Mouse (Mus musculus) erythroblast, adult 5-6 weeks (primary cell): ENCODE measurements around the gene Mia2. TPM values are rescaled to one million over a fixed set of nuclear protein-coding genes. Genes with fewer than 3 reads are reported as not detected.
"Not testable (repeated sequence)": the region's sequence is repeated elsewhere in the genome, so short reads cannot be mapped to it uniquely, and the experiment has no call there.

Experiments used
- ATAC-seq: replicated peaks from 2 replicates; pipeline ENCODE4 v1.8.0; 2016; ENCODE audit warnings: moderate number of reproducible peaks, mild to moderate bottlenecking, moderate TSS enrichment, inconsistent platforms; ENCODE audit not compliant: poor library complexity, low FRiP score, severe bottlenecking
- total RNA-seq, 2 experiments: library from RNA; stranded (forward) in 1 of 2; stranded (reverse) in 1 of 2; fragments of 150-400 nt in 1 of 2; fragments of 200-764, 138-1000 nt in 1 of 2; gene quantifications; 2 replicates each; pipeline versions ENCODE4 v1.2.3 to v1.2.4; 2015 to 2017; ENCODE audit warnings: low replicate concordance in 2 of 2

Mia2 gene
- total RNA-seq, 2 experiments from 2014 or later, result 40.5 to 66.7 TPM

DNA sequence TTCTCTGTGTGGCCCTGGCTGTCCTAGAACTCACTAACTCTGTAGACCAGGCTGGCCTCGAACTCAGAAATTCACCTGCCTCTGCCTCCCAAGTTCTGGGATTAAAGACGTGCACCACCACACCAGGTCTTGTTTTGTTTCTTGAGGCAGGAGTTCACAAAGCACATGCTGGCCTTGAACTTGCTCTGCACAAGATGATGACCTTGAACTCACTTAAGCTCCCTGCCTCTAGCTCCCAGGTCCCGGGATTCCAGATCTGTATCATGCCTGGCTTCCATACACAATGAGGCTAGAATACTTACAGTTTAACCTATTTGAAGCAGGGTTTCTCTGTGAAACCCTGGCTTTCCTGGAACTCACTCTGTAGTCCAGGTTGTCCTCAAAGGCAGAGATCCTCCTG is 121.7 kb downstream of the Mia2 start:
- ATAC-seq, result no peak

DNA sequence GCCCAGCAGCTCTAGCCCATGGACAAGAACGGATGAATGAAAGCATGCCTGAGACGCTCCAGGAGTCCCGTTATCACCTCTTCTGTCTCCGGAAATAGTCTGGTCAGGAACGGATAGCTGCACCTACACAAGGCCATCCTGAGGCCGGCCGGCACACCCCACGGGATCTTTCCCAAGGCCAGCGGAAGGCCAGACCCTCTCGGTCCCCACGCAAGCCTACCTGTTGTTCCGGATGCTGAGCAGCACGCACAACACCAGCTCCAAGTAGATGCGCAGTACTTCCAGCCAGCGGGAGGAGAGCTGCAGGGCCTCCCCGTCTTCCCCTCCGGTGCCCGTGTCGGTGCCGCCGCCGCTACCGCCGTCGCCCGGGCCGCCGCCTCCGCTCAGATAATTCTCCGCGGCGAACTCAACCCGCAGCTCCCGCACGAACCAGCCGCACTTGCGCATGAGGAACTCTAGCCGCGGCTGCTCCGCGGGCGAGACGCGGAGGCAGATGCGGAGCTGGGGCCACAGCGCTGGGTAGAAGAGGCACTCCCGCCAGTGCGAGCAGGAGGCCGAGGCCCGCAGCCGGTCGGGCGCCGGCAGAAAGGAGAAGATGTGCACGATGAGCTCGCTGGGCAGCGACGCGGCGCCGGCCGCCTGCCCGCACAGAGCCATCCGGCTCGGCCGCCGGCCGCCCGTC is 123.2 kb downstream of the Mia2 start:
- peak; percentile 23; the same call in 1 of the 2 replicates for ATAC-seq

DNA sequence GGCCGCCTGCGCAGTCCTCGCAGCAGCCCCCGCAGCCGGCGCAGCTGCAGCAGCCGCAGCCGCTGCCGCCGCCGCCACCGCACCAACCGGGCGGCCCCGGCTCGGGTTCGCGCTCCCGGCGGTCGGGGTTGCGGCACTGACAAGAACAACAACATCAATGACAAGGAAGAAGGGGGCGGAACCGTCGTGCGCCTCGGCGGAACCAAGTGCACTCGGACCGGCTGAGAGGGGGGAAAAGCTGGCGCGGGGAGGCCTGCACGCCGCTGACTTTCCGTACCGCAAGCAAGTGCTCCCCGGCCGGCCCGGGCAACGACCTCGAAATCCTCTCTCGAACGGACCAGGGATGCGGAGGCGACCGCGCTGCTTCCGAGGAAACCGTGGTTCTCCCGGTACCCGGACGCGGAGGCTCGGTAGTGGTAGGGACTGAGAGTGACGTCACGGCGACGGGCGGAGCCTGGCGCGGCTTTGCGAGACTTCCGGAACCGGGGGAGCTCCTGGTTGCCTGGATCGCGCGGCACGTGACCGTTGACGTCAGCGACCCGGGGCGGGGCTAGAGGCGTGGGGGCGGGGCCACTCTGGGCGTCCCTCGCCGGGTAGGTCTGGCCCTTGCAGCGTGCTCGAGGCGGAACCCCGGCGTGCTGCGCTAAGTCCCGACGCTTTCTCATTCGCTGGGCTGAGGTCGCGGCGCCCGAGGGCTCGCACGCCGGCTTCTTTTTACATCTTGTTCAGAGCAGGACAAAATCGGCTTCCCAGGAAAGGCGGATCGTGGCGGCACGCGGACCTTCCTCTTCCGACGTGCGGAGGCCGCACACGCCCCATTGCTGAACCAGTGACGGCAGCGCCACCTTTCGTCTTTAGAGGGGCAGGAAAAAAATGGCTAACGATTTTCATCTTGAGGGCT is 124.0 kb downstream of the Mia2 start, which contains the start of gene Fbxo33:
Fbxo33 (minus strand) TSS at position 401 of the 901 bp plus-strand sequence.
- peak; percentile 92 for ATAC-seq

DNA sequence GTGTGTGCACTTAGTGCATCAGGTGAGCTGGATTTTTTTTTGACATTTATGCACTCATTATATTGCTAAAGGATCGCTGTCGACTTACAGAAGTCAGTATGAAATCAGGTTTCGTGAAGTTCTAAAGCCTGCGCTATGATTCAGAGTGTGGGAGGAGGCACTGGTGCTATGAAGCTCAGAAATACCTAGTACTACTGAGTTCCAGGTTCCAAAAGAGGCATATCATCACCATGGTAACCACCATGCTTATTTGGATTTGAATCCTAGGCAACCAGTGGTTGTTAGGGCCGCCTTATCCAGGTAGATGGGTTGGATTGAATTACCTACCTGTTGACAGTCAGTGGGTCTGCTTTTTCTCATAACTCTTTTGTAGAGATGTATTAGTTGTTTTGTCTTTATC is 132.8 kb downstream of the Mia2 start:
- no peak for ATAC-seq

DNA sequence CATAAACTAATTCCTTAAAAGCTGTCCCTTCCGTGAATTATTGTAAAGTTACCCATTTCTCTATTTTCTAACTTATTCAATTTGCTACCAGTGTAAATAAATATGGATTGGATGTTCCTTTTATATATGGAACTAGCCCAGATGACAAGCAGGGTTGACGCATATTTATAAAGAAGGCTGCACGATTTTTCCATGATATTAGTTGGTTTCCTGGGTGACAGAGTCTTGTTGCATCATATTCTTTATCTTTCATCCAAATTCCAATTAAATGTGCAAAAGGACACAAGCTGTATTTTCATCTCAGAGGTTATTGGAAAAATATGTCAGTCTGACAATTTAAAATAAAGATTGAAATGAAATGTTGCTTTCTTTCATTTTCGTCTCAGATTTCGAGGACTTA is 142.8 kb downstream of the Mia2 start:
- no peak for ATAC-seq

DNA sequence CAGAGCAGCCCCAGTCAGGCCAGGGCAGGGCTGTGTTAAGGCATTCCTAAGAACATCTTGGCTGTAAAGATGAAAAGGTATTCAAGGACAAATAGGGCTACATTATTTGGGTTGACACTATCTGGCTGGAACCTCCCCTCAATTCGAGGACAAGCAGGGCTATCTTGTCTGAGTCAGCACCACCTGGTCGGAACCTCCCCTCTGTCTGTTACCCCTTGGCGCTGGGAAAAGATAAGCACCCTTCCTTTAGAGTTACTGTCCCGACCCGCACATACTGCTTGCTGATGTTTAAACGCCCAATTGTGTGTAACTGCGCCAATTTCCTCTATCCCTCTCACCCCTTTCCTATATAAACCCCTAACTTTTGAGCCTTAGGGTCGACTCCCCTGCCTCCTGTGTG is 145.4 kb downstream of the Mia2 start:
- ATAC-seq, result not testable (repeated sequence)

Other genes with a start within 250 kb of the Mia2 start
- gene Sec23a, start 83.8 kb upstream of the Mia2 start, total RNA-seq (2015; ENCODE audit: low replicate concordance), result 18.6 and 22.2 TPM in 2 replicates
- gene Sec23a, start 83.8 kb upstream of the Mia2 start, total RNA-seq (2017; ENCODE audit: low replicate concordance), result 19.2 and 21.2 TPM in 2 replicates
- 8.4 and 12.3 TPM in 2 replicates for gene Gemin2, start 82.4 kb upstream of the Mia2 start, total RNA-seq (2015; ENCODE audit: low replicate concordance)
- gene Gemin2, start 82.4 kb upstream of the Mia2 start, total RNA-seq (2017; ENCODE audit: low replicate concordance), result 3.2 and 9.5 TPM in 2 replicates
- gene Trappc6b, start 34.3 kb upstream of the Mia2 start, total RNA-seq (2015; ENCODE audit: low replicate concordance), result 12.3 and 19.0 TPM in 2 replicates
- 29.1 and 35.3 TPM in 2 replicates for gene Trappc6b, start 34.3 kb upstream of the Mia2 start, total RNA-seq (2017; ENCODE audit: low replicate concordance)
- 22.3 and 24.5 TPM in 2 replicates for gene Pnn, start 28.9 kb upstream of the Mia2 start, total RNA-seq (2015; ENCODE audit: low replicate concordance)
- 23.3 and 40.4 TPM in 2 replicates for gene Pnn, start 28.9 kb upstream of the Mia2 start, total RNA-seq (2017; ENCODE audit: low replicate concordance)
- gene Fbxo33, start 123.9 kb downstream of the Mia2 start, total RNA-seq (2015; ENCODE audit: low replicate concordance), result 42.7 and 53.5 TPM in 2 replicates
- 33.0 and 34.4 TPM in 2 replicates for gene Fbxo33, start 123.9 kb downstream of the Mia2 start, total RNA-seq (2017; ENCODE audit: low replicate concordance)